Mouse (Mus musculus) naive thymus-derived CD4-positive, alpha-beta T cell, adult 2 months (primary cell): Measurements from ENCODE around the gene Gramd4.
"Not testable (repeated sequence)": the region's sequence is repeated elsewhere in the genome, so short reads cannot be mapped to it uniquely, and the experiment has no call there.

ENCODE experiments used
- DNase-seq: peaks from one replicate; pipeline ENCODE4 v3.0.0-alpha.2; 2011; ENCODE audit warnings: low read depth

Gene Gramd4

GRCm38 (mm10) chr15:86091201-86091997 lies 33.9 kb downstream of the Gramd4 start:
- no peak for DNase-seq

GRCm38 (mm10) chr15:86091998-86092670 lies 34.6 kb downstream of the Gramd4 start:
- DNase-seq, result no peak

GRCm38 (mm10) chr15:86093236-86093635 lies 35.7 kb downstream of the Gramd4 start:
- DNase-seq, result no peak

DNA sequence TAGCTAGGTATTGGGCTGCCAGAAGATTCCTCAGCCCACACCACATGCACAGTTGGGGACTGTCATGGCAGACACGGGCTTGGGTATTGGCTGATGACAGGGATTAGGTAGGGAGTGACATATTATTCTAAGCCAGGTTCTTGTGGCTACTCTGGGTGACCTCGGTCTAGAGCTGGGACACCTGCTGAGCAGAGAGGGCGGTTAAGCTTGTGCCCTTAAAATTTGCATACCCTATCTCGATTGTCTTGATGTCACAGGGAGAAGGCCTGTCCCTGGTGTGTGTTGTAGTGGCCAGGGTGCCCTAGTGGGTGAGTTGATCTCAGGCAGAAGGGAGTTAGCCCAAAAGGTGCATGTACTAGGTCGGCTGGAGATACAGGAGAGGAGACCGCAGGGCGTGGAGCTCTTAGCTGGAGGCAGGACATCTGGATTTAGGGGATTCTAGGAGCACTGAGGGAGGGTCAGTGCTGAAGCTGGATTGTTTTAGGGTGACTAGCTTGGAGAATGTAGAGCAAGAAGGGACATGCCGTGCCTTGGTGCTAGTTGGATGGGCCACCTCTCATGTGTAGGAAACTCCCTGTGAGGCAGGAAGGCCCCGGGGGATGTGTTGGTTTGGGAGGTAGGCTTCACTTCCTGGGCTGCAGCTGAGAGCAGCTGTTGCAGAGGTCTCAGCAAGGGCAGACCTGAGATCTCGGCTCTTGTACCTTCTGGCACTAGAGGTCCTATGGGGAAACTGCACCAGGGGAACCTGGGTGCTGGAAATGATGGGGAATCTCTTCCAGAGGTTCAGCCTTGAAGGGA lies 37.0 kb downstream of the Gramd4 start:
- peak; percentile 43 for DNase-seq

DNA sequence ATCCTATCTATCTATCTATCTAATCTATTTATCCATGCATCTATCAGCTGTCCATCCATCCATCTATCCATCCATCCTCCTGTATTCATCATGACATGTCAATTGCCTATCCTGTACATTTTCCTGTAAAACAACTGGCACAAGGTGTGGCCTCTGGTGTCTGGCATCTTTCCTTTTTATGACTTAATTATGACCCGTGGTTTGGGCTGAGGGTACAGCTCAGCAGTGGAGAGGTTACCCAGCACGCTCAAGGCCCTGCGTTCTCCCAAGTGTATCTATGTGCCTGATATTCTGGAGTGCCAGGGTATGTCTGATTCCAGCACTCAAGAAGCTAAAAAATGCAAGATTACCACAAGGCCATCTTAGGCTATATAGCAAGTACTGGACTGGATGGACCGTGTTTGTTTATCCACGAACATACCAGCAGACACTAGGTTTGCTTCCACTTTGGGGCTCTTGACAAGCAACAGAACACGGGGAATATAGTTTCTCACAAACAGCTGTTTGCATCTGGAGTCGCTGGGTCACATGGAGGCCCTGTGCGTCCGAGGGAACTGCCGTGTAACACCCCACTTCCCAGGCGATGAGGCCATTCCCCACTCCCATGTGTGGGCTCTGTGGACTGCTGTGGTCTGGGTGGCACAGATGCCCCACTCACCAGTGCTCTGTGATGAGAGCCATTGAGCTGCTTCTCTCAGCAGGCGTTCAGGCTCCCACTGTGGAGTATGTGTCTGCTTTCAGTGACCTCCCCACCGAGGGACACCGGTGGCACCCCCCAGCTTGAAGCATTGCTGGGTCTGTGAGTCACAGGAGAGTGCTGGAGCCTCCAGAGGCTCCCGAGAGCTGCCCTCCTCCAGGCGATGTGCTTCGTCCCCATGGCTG lies 38.5 kb downstream of the Gramd4 start:
- DNase-seq, result no peak

DNA sequence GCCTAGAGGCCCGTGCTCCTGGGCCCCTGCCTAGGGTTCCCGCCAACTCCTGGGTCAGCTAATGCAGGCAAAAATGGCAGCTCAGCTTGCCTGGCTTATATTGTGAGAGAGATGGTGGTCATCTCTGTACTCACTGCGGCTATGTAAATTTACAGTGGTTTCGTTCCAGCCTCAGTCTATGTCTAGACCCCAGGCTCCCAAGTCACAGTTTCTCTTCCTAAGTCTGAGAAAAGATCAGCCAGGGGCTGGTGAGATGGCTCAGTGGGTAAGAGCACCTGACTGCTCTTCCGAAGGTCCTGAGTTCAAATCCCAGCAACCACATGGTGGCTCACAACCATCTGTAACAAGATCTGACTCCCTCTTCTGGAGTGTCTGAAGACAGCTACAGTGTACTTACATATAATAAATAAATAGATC lies 39.1 kb downstream of the Gramd4 start:
- DNase-seq, result not testable (repeated sequence)

- no peak for DNase-seq
Observed at GRCm38 (mm10) chr15:86097871-86098270, 40.4 kb downstream of the Gramd4 start.

- no peak for DNase-seq
Observed at GRCm38 (mm10) chr15:86101585-86101984, 44.1 kb downstream of the Gramd4 start.

DNA sequence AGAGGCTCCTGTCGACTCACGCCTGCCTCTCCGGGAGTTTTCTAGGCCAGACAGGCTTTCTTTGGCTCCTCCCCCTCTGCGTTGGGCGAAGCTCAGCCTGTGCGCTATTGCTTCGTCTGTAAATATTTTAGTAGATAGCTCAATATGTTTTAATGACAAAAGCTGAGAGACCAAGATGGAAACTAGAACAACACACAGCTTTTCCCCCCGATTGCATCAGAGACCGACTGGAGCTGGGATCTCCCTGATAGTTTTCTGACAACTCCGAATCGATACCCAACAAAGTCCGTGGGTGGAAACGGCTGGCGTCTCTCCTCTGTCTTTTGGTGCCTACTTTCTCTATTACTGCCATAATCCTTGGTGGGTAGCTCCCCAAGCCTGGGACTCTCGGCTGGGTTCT lies 44.8 kb downstream of the Gramd4 start:
- DNase-seq, result no peak

GRCm38 (mm10) chr15:86104401-86105344 lies 47.2 kb downstream of the Gramd4 start:
- no peak for DNase-seq

GRCm38 (mm10) chr15:86105345-86105697 lies 47.8 kb downstream of the Gramd4 start:
- DNase-seq, result no peak

DNA sequence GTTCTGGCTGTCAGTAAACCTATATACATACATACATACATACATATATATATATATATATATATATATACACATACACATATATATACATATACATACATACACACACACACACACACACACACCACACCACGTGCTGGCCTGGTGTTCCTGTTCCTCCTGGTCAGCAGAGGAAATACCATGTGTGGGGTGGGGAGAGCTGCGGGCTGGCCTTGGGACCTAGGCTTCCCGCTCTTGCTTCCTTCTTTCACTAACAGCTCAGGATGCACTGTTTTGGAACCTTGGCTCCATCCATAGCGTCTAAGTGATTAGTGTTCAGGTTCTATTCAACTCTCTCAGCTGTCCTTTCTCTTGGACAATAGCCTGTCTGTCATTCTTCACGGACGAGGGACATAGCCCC lies 48.3 kb downstream of the Gramd4 start:
- no peak for DNase-seq

DNA sequence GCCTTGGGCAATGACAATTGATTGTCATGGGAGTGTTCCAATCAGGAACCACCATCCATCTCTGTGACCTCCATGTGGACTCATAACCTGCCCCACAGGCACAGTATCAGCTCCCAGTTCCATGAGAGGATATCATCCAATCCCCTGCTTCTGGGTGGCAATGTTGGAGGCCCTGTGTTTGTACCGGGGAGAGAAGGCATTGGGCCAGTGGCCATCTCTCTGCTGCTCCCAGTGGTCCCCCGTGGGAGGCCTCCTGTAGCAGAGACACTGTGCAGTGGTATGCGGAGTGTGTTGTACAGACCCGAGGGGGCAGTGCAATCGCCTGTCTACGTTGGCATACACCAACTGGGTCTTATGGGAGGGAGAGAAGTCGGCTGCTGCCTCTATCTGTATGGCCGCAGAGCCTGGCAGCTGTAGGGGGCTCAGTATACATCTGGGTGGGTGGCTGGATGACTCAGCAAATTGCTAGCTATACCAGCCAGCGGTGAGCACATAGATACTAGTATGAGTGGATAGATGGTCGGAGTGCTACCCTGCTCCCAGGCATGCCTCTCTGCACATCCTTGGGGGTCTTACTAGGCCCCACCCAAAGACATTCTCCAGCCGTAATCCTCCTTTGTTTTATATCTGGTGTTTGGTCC lies 50.5 kb downstream of the Gramd4 start:
- no peak for DNase-seq

GRCm38 (mm10) chr15:86109245-86109644 lies 51.8 kb downstream of the Gramd4 start:
- no peak for DNase-seq

DNA sequence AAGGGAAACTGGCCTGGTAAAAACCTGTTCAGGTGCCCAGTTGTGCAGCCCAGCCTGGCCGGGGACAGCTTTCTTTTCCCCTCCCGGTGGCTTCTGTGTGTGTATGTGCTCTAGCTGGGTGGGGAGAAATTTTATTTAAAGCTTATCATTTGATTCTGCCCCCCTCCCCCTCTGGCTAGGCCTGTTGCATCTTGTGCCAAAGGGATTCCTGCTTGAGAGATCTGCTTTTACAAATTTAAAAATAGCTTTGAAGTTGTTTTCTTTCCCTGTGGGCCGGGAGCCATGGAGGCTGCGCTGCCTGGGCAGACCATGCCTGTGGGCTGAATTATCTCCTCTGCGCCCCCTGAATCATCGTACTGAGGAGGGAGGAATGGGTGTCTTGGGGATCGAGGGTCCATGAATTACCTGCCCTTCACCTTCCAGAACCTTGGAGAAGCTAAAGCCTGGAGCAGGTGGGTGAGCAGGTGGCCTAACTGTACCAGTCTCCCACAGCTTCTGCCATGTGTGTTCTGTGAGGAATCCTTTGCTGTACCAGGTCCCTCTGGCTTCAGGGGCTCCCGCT lies 52.2 kb downstream of the Gramd4 start:
- no peak for DNase-seq

DNA sequence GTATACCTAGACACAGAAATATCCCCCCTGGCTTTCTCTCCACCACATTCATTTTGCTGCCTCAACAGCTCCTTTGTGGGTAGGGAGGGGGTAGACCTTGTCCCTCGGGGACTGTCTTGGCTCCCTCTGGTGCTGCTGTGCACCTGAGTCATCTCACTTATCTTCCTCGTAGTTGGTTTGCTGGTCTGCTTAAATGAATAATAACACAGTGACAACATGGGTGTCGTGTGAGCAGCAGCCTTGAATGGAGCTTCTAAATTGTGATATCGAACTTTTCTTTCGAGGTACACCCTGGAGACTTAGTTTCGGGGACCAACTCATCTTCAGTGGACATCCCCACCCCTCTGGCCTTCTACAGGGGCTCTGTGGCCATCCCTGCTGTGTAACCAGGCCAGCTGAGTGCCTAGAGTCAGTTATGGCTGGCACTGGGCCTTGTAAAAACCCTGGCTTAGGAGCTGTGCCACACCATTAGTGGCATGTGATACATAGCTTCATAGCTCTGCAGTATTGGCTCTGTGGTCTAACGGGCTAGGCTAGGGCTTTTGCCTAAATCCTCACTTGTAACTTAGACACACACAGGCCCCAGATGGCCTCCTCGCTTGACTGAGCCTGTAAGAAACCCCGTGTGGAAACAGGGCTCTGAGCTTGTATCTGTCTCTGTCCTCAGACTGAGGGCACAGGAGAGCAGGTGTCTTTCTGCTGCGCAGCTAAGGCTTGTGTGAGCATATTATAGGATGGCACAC lies 53.0 kb downstream of the Gramd4 start:
- no peak for DNase-seq

GRCm38 (mm10) chr15:86112707-86113341 lies 55.3 kb downstream of the Gramd4 start:
- no peak for DNase-seq

- peak; percentile 42 for DNase-seq
Observed at GRCm38 (mm10) chr15:86113342-86113710, 55.8 kb downstream of the Gramd4 start.

DNA sequence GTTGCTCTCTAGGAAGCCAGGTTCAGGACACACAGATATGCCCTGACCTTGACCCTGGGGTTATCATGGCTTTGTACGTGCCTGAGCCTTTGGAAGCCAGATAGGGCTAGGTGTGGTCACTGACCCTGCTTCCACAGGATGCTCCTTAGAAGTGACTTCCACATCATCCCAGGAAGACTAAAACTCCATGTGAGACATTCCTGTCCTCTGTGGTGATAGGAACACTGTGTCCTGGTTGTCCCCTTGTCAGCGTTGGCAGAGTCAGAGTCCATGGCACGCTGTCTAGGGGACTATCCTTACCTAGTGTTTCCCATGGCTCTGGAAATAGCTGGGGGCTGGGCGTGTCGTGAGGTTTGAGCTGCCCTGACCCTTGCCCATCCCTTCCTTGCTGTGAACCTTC lies 58.9 kb downstream of the Gramd4 start:
- no peak for DNase-seq
